Mouse (Mus musculus): Measurements from ENCODE around the gene Coil. TPM values are rescaled to one million over a fixed set of nuclear protein-coding genes. Genes with fewer than 3 reads are reported as not detected.
A peak's percentile ranks its signal among the peaks of the same experiment; 100 is the strongest.

Coil gene
- polyA plus RNA-seq, 1 experiment from 2014 or later: 4.6 TPM

DNA sequence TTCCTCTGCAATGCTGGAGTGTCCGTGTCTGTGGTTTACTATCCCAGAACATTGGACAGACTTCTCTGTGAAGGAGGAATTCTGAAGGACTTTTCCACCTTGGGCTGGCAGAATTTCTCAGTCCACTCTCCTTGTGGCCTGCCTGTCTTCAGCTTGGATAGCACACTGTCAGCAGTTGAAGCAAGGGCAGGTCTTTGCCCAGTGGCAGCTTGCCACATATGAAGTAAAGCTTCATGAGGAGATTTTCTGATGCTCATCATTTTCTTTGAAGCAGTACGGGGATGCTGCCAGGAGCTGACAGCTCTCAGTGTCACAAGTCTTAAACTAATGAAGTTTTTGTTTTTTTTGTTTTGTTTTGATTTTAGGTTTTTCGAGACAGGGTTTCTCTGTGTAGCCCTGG lies 11.2 kb upstream of the Coil start:
- TF ChIP-seq CTCF (IDR thresholded peaks at IDR 0.05; ENCODE audit: low read depth): no peak

DNA sequence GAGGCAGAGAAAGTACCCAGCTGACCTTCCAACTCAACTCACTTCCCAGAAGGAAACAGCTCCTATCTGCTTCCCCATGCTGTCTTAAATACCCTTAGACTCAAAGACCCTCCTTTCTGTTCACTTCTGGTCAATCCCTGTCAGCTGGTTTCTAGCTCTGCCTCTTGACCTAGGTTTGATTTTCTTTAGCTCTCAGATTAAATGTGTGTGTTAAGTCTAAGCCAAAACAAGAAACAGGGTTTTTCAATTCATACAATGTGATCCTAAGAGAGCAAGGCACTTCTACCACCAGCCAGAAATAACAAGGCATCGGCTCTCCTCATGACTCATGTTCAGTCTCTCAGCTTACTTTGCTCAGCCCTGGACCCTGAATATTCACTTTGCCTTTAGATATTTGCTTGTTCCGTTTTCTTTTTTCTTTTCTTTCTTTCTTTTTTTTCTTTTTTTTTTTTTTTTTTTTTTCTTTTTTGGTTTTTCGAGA lies 3.1 kb upstream of the Coil start, which contains the start of gene Elobl:
Gene Elobl, minus strand, starts transcription at position 51 of the 481 bp plus-strand sequence.
- no peak for TF ChIP-seq CTCF (IDR thresholded peaks at IDR 0.05; ENCODE audit: low read depth)
- Histone ChIP-seq H3K9me3 (ENCODE audit: control insufficient read depth) (no peaks in the 10 kb centered on the region), H3K27me3 (replicated peaks; ENCODE audit: control insufficient read depth, insufficient read depth, low read length) (0 out of 2 replicates have a peak, but pooled peaks cover 4% of the 10 kb centered on the region), H3K27ac (ENCODE audit: low read depth, low read length) (no peak within 1 kb of the TSS), H3K4me3 (ENCODE audit: low read depth, low read length) (no peak within 1 kb of the TSS), H3K4me1 (replicated peaks; ENCODE audit: control insufficient read depth, insufficient read depth, low read length) (no peaks in the 10 kb centered on the region), H3K9ac (ENCODE audit: low read depth, low read length) (no peak within 1 kb of the TSS), H3K36me3 (ENCODE audit: control insufficient read depth, insufficient read depth) (no peaks in the 10 kb centered on the region), H3K4me2 (replicated peaks; ENCODE audit: low read depth) (no peak within 1 kb of the TSS)
- ATAC-seq: no peak
- WGBS: 95% methylated on average over 2 of the region's 3 CpGs

More for the DNA sequence above, 11.2 kb upstream of the Coil start:
- H3K4me2 ChIP-seq (replicated peaks; ENCODE audit: low read depth): no peak overlapping the region
- 81% methylated on average over 3 of the region's 3 CpGs for WGBS
- H3K9me3 ChIP-seq (ENCODE audit: control insufficient read depth): no peaks in the 10 kb centered on the region
- no peak overlapping the region for H3K4me3 ChIP-seq (ENCODE audit: low read depth, low read length)
- no peak overlapping the region for H3K27ac ChIP-seq (ENCODE audit: low read depth, low read length)
- no peak for ATAC-seq
- no peaks in the 10 kb centered on the region for H3K27me3 ChIP-seq (replicated peaks; ENCODE audit: control insufficient read depth, insufficient read depth, low read length)
- H3K36me3 ChIP-seq (ENCODE audit: control insufficient read depth, insufficient read depth): no peaks in the 10 kb centered on the region
- H3K9ac ChIP-seq (ENCODE audit: low read depth, low read length): no peak overlapping the region
- H3K4me1 ChIP-seq (replicated peaks; ENCODE audit: control insufficient read depth, insufficient read depth, low read length): no peaks in the 10 kb centered on the region

DNA sequence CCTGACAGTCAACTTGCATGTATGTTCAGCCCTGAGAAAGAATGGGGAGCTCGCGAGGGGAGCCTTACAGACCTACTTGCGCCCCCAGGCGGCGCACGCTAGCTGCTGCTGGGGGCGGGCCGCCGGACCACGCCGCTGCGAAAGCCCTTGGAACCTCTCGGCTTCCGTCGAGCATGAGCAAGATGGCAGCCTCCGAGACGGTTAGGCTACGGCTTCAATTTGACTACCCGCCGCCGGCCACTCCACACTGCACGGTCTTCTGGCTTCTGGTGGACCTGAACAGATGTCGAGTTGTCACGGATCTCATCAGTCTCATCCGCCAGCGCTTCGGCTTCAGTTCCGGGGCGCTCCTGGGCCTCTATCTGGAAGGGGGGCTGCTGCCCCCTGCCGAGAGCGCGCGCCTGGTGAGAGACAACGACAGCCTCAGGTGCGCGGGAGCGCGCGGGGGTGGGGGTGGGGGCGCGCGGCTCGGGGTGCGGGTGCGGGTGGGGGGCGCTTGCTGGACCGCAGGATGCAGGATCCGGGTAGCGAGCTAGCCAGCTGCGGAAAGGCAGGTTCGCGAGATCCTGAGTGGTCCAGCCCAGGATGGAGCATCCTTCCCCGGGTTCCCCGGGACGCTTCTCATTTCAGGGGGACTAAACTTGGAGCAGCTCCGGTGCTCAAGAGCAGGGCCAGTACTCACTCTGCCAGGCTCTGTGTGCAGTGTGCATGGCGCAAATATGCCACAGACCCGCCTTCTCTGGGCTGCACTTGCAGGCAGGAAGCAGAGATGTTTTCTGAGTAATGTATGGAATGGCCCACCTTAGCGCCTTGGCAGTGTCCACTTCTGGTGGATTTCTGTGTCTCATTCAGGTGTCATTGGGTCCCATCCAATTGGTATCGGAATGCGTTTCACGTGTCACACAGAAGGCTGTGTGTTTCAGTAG lies 4.0 kb downstream of the Coil start:
- Histone ChIP-seq H3K9me3 (ENCODE audit: control insufficient read depth) (no peaks in the 10 kb centered on the region), H3K27me3 (replicated peaks; ENCODE audit: control insufficient read depth, insufficient read depth, low read length) (0 out of 2 replicates have a peak, but pooled peaks cover 4% of the 10 kb centered on the region), H3K4me3 (ENCODE audit: low read depth, low read length) (peak overlapping the region; percentile 86), H3K4me1 (replicated peaks; ENCODE audit: control insufficient read depth, insufficient read depth, low read length) (peaks cover 4% of the 10 kb centered on the region; the same call in 1 of the 2 replicates), H3K36me3 (ENCODE audit: control insufficient read depth, insufficient read depth) (no peaks in the 10 kb centered on the region), H3K9ac (ENCODE audit: low read depth, low read length) (peak overlapping the region; percentile 72), H3K4me2 (replicated peaks; ENCODE audit: low read depth) (peak overlapping the region; percentile 82), H3K27ac (ENCODE audit: low read depth, low read length) (no peak overlapping the region)
- 1% methylated on average over 61 of the region's 62 CpGs for WGBS
- TF ChIP-seq CTCF (IDR thresholded peaks at IDR 0.05; ENCODE audit: low read depth): peak; percentile 93
- ATAC-seq: peak; percentile 81

DNA sequence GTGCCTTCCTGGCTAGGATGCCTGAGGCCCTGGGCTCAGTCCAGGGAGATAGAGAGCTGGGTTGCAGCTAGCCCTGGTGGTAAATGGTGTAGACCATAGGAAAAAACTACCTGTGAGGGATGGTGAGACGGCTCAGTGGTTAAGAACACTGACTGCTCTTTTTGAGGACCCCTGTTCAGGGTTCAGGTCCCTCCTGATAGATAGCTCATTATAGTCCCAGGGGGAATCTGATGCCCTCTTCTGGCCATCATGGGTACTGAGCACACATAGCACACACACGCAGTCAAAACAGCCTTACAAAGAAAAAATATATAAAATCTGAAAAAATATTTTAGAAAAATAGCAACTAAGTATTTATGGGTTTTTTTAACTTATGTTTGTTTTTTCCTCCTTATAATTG lies 6.3 kb downstream of the Coil start:
- no peaks in the 10 kb centered on the region for H3K27me3 ChIP-seq (replicated peaks; ENCODE audit: control insufficient read depth, insufficient read depth, low read length)
- H3K9ac ChIP-seq (ENCODE audit: low read depth, low read length): no peak overlapping the region
- WGBS: 98% methylated on average over 2 of the region's 2 CpGs
- H3K4me2 ChIP-seq (replicated peaks; ENCODE audit: low read depth): no peak overlapping the region
- ATAC-seq: no peak
- H3K9me3 ChIP-seq (ENCODE audit: control insufficient read depth): no peaks in the 10 kb centered on the region
- peaks cover 6% of the 10 kb centered on the region; the same call in 1 of the 2 replicates for H3K36me3 ChIP-seq (ENCODE audit: control insufficient read depth, insufficient read depth)
- H3K27ac ChIP-seq (ENCODE audit: low read depth, low read length): no peak overlapping the region
- TF ChIP-seq CTCF (IDR thresholded peaks at IDR 0.05; ENCODE audit: low read depth): peak; percentile 58
- H3K4me1 ChIP-seq (replicated peaks; ENCODE audit: control insufficient read depth, insufficient read depth, low read length): peaks cover 4% of the 10 kb centered on the region; the same call in 1 of the 2 replicates
- H3K4me3 ChIP-seq (ENCODE audit: low read depth, low read length): no peak overlapping the region

DNA sequence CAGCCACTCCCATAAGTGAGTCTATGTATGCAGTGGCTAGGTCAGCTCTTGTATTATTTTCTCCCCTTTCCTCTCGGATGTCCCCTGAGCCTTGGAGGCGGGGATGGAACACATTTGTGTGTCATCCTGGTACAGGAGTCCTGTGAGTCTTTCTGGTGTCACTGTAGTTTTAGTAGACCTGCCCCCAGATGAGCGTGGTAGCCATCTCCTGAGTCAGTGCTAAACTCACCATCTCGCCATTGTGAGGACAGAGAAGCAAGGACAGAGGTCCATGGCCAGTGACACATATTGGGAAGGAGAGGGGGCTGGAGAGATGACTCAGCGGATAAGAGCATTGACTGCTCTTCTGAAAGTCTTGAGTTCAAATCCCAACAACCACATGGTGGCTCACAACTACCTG lies 7.1 kb downstream of the Coil start:
- Histone ChIP-seq H3K4me3 (ENCODE audit: low read depth, low read length) (no peak overlapping the region), H3K4me2 (replicated peaks; ENCODE audit: low read depth) (no peak overlapping the region), H3K9ac (ENCODE audit: low read depth, low read length) (no peak overlapping the region), H3K27ac (ENCODE audit: low read depth, low read length) (no peak overlapping the region), H3K36me3 (ENCODE audit: control insufficient read depth, insufficient read depth) (peaks cover 12% of the 10 kb centered on the region; the same call in 1 of the 2 replicates), H3K27me3 (replicated peaks; ENCODE audit: control insufficient read depth, insufficient read depth, low read length) (no peaks in the 10 kb centered on the region), H3K4me1 (replicated peaks; ENCODE audit: control insufficient read depth, insufficient read depth, low read length) (peaks cover 4% of the 10 kb centered on the region; the same call in 1 of the 2 replicates), H3K9me3 (ENCODE audit: control insufficient read depth) (no peaks in the 10 kb centered on the region)
- TF ChIP-seq CTCF (IDR thresholded peaks at IDR 0.05; ENCODE audit: low read depth): no peak
- ATAC-seq: no peak
- 89% methylated on average over 5 of the region's 5 CpGs for WGBS

DNA sequence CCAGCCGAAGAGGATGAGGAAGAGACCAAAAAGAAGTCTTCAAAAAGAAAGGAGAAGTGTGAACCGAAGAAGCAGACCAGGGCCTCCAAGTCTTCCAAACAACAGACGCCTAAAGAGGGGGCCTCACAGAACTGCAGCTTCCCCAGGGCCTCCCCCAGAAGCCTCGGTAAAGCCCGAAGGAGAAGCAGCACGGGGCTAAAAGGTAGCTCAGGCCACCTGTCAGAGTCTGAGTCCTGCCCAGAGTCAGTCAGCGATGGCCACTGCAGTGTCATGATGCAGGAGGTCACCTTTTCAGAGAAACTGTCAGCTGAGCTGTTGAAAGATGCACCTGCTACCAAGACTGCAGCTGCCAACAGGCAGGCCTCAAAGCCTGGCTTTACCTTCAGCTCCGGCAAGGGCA lies 11.3 kb downstream of the Coil start:
- Histone ChIP-seq H3K4me1 (replicated peaks; ENCODE audit: control insufficient read depth, insufficient read depth, low read length) (no peaks in the 10 kb centered on the region), H3K36me3 (ENCODE audit: control insufficient read depth, insufficient read depth) (peaks cover 33% of the 10 kb centered on the region), H3K4me2 (replicated peaks; ENCODE audit: low read depth) (no peak overlapping the region), H3K4me3 (ENCODE audit: low read depth, low read length) (no peak overlapping the region), H3K9me3 (ENCODE audit: control insufficient read depth) (no peaks in the 10 kb centered on the region), H3K27ac (ENCODE audit: low read depth, low read length) (no peak overlapping the region), H3K9ac (ENCODE audit: low read depth, low read length) (no peak overlapping the region), H3K27me3 (replicated peaks; ENCODE audit: control insufficient read depth, insufficient read depth, low read length) (no peaks in the 10 kb centered on the region)
- 86% methylated on average over 8 of the region's 8 CpGs for WGBS
- TF ChIP-seq CTCF (IDR thresholded peaks at IDR 0.05; ENCODE audit: low read depth): no peak
- no peak for ATAC-seq
